Mouse (Mus musculus): Measurements from ENCODE around the gene Bpifc.
"Not testable (repeated sequence)": the region's sequence is repeated elsewhere in the genome, so short reads cannot be mapped to it uniquely, and the experiment has no call there.

Gene Bpifc

GRCm38 (mm10) chr10:86011781-86012180 lies at the start of gene Bpifc:
Gene Bpifc, minus strand, starts transcription at chr10:86011895.
- no peak for DNase-seq (ENCODE audit: low spot score)

GRCm38 (mm10) chr10:86060267-86060666 lies 48.6 kb upstream of the Bpifc start:
- no peak for DNase-seq (ENCODE audit: low spot score)

- DNase-seq (ENCODE audit: low spot score): no peak
Measured at GRCm38 (mm10) chr10:86057712-86058111, 46.0 kb upstream of the Bpifc start.

DNA sequence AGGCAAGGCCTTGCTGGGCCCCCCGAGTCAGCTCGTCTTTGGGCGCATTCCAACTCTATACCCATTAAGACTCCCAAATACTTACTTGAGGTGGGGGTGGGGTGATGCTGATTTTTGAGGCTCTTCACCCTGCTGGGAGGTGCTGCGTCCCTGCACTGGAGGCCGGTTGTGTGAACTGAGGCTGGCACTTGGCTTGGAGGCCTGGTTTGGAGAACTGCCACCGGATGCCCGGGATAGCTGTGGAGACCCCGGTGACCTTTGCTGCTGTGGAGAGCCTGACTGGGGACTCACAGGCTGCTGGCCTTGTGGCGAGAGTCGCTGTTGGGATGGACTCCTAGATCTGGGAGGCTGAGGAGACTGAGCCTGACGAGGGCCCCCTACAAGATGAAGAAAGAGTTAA lies 45.6 kb upstream of the Bpifc start:
- DNase-seq (ENCODE audit: low spot score): no peak

DNA sequence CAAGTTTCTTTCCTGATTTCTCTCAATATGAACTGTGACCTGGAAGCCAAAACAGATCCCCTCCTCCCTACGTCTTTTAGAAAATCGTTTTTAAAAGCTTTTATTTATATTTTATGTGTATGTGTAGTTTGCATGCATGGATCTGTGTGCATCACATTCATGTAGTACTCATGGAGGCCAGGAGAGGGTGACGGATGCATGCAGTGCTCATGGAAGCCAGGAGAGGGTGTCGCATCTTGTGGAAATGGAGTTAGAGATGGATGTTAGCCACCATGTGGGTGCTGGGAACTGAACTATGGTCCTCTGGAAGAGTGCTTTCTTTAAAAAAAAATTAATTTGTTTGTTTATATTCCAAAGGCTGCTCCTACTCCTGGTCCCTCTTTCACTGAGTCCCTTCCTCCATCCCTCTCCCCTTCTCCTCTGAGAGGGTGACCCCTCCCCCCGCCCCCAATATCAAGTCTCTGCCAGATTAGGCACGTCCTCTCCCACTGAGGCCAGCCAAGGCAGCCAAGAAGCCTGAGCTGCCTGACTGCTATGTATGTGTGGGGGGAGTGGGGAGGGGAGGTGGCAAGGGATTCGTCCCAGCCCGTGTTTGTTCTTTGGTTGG lies 44.7 kb upstream of the Bpifc start:
- DNase-seq (ENCODE audit: low spot score): no peak

GRCm38 (mm10) chr10:86052818-86053522 lies 41.3 kb upstream of the Bpifc start:
- no peak for DNase-seq (ENCODE audit: low spot score)

DNA sequence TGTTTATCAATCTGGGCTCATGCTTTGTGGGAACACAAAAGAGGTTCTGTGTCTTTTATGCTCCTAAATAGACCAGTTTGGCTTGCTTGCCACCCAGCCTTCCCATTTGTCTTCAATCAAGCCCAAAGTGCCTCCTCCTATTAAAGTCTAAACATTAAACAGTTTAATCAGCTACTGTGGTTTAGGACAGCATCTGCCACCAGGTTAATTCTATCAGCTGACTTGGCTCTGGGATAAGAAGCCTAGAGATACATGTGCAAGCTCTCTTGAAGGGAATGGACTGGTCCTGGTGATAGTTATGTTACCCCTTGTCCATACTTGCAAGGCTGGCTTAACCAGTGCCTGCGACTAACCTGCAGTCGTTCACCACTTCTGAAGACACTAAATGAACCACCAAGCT lies 38.8 kb upstream of the Bpifc start:
- no peak for DNase-seq (ENCODE audit: low spot score)

- DNase-seq (ENCODE audit: low spot score): no peak
Measured at GRCm38 (mm10) chr10:86047786-86048185, 36.1 kb upstream of the Bpifc start.

DNA sequence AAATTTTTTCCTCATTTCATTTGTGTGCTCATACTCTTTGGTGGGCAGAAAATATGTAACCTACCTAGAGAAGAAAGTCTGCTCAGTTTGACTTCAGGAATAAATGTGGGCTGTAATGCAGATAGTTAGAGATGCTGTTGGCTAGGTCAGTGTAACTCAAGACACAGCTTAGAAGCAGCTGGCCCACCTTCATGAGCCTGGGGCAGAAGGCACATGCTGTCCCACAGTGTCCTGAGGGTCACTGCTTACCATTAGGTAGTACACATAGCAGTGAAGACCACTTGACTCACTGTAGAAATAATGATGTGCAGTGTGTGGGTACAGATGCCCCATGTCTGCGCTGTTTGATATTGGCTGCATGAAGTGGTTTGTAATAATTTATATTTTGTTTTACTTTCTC lies 34.7 kb upstream of the Bpifc start:
- DNase-seq (ENCODE audit: low spot score): no peak

- no peak for DNase-seq (ENCODE audit: low spot score)
Measured at GRCm38 (mm10) chr10:86044066-86044465, 32.4 kb upstream of the Bpifc start.

DNA sequence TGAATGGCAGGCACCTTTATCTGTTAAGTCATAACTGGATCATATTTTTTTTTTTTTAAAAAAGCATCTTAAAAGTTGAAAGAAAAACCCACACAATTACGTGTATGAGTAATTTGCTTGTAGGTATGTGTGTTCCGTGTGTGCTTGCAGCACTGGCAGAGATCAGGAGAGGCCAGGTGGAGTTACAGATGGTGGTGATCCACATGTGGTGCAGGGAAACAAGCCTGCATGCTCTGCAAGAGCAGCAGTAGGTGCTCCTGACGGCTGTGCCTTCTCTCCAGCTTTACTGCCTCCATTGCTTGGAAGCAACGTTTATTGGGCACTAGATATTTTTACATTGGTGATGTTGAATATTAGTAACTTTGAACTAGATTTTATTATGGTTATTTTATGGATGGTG lies 32.0 kb upstream of the Bpifc start:
- DNase-seq (ENCODE audit: low spot score): no peak

GRCm38 (mm10) chr10:86034007-86034728 lies 22.5 kb upstream of the Bpifc start:
- DNase-seq (ENCODE audit: low spot score): no peak

GRCm38 (mm10) chr10:86032517-86032916 lies 20.8 kb upstream of the Bpifc start:
- DNase-seq (ENCODE audit: low spot score): no peak

- no peak for DNase-seq (ENCODE audit: low spot score)
Measured at GRCm38 (mm10) chr10:86030743-86031142, 19.0 kb upstream of the Bpifc start.

- DNase-seq (ENCODE audit: low spot score): not testable (repeated sequence)
Measured at GRCm38 (mm10) chr10:86026807-86027206, 15.1 kb upstream of the Bpifc start.

DNA sequence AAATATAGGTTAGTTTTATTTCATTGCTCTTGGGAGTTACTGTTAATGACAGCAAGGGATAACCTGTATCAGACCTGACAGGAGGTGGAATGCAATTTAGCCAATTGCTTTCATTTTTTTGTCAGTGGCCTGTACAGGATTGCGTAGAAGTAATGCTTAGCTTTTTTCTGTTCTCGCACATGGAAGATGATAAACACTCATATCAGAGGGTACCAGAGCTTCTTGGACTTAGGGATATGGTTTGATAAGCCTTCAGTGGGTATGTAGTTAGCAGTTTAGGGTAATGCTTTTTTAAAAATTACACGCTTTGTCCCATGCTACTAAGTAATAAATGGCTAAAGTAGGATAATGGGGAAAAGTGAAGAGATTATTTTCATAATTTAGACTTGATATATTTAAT lies 14.7 kb upstream of the Bpifc start:
- DNase-seq (ENCODE audit: low spot score): no peak

- no peak for DNase-seq (ENCODE audit: low spot score)
Measured at GRCm38 (mm10) chr10:86025906-86026305, 14.2 kb upstream of the Bpifc start.

- DNase-seq (ENCODE audit: low spot score): no peak
Measured at GRCm38 (mm10) chr10:86023149-86023548, 11.5 kb upstream of the Bpifc start.

GRCm38 (mm10) chr10:86022474-86022816 lies 10.8 kb upstream of the Bpifc start:
- no peak for DNase-seq (ENCODE audit: low spot score)

GRCm38 (mm10) chr10:86021749-86022473 lies 10.2 kb upstream of the Bpifc start, which contains the start of gene Fbxo7:
Gene Fbxo7, plus strand, starts transcription at chr10:86021972.
- peak; percentile 89 for DNase-seq (ENCODE audit: low spot score)

DNA sequence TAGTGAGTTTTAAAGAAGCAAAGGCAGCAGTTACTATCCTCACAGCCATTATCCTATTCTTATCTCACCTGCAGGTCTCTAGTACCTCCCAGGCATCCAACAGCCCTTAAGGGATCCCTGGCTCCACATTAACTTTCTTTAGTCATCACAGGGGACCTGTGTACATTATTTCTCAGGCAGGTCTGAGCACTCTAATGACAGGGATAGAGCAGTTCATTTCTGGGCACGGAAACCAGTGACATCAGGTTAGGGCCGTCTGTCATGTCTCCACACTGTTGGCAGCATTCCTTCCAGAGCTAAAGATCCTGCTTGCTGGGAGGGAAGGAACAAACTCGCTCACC lies 9.7 kb upstream of the Bpifc start:
- DNase-seq (ENCODE audit: low spot score): no peak

DNA sequence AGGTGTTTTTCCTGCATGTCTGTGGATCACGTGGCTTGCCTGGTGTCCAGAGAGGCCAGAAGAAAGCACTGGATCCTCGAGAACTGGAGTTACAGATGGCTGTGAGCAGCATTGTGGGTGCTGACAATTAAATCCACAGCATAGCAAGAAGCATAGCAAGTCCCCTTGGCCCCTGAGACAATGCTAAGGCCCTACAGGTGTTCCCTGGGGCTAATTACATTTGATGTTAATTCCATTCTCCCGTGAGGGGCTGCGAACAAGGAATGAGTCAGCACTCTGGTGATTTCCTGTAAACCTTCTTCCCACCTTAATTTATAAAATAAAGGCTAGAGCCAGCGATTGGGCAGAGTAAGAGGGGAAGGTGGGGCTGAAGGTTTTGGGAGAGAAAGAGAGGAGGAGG lies 7.1 kb upstream of the Bpifc start:
- no peak for DNase-seq (ENCODE audit: low spot score)

GRCm38 (mm10) chr10:86017781-86018180 lies 6.1 kb upstream of the Bpifc start:
- no peak for DNase-seq (ENCODE audit: low spot score)

All from ovary, postnatal 36 days (tissue).